Mouse (Mus musculus): ENCODE results near the gene Gabbr1. TPM values are rescaled to one million over a fixed set of nuclear protein-coding genes. Genes with fewer than 3 reads are reported as not detected.

Gene Gabbr1
- polyA plus RNA-seq, 1 experiment from 2014 or later, result 18.1 TPM

DNA sequence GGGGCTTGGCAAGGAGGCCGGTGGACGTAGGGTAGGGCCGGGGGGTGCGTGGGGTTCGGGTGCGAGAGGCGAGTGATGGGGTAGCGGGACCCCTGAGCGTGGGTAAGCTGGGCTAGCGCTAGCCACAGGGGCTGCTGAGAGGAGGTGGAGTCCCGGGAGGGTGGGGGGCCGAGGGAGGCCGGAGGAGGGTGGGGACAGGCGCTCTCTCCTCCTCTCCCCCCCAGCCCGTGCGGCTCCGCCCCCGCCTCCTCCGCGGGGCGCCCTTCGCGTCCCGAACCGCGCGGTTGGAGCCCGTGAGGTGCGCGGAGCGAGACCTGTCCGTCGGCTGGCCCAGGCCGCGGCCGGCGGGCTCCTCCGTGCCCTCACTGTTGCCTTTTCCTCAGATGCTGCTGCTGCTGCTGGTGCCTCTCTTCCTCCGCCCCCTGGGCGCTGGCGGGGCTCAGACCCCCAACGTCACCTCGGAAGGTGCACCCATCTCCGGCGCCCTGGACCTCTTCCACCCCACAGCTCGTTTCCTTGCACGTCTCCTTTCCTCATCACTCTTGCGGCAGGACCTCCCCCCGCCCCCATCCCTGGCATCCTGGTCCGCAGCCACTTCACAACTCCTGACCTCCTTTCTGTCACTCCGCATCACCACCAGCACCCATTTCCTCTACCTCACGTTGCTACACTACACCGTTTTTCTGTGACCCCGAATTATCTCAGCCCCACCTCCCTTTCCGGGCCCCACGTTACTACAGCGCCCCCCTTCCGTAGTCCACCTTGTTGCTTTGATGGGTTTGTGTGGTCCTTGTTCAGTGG, 746 bp downstream of the Gabbr1 start:
- H3K27me3 ChIP-seq, result peaks cover 12% of the 10 kb centered on the region
- no peaks in the 10 kb centered on the region for H3K36me3 ChIP-seq
- H3K9ac ChIP-seq (replicated peaks), result peak overlapping the region; percentile 96
- H3K4me1 ChIP-seq (replicated peaks), result peaks cover 43% of the 10 kb centered on the region
- peak overlapping the region; percentile 91 for H3K4me2 ChIP-seq
- peak; percentile 59 for ATAC-seq (ENCODE audit: insufficient number of reproducible peaks, insufficient read depth, low FRiP score, low TSS enrichment, low read depth)
- under 1% methylated on average over 52 of the region's 58 CpGs for WGBS
- H3K9me3 ChIP-seq, result no peaks in the 10 kb centered on the region
- peak overlapping the region; percentile 88 for H3K27ac ChIP-seq
- peak overlapping the region; percentile 82 for H3K4me3 ChIP-seq (replicated peaks)

DNA sequence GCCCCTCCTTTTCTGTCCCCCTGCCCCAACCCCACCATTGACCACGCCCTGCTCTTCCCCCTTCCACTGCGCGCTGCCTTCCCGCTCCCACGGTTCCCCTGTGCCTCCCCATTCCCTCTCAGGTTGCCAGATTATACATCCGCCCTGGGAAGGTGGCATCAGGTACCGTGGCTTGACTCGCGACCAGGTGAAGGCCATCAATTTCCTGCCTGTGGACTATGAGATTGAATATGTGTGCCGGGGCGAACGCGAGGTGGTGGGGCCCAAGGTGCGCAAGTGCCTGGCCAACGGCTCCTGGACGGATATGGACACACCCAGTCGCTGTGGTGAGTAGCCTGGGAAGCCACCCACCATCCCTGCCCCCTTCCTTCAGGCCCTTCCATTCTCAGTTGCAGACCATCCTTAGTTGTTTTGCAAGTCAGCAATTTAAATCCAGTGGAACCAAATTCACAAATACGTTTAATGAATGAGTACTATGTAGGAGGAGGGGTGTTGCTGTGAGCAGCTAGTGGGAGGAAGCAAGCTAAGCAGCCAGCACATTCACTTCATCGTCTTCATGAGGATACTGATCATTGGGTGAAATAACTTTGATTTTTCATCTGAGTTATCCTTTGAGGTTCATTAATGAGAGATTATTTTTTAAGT, 1.7 kb downstream of the Gabbr1 start:
- no peak overlapping the region for H3K27ac ChIP-seq
- WGBS, result 16% methylated on average over 19 of the region's 19 CpGs

DNA sequence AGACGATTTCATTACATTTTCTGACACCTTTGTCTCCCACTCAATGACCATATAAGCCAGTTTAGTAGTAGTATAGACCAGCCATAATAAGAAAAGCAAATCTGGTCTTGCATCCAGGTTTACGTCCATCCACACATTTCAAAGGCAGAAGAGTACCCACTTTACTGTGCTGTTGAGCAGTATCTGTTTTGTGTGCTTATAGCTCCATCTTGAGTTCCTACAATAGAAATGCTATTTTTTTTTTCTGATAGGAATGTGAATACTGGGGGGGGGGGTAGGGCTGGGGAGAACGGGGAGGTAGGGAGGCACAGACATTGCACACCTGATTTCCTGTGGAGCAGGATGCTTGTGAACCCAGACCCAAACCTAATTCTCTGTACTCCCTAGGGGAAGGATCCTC, 2.2 kb downstream of the Gabbr1 start:
- ATAC-seq (ENCODE audit: insufficient number of reproducible peaks, insufficient read depth, low FRiP score, low TSS enrichment, low read depth), result no peak
- no peak overlapping the region for H3K27ac ChIP-seq
- H3K4me3 ChIP-seq (replicated peaks), result no peak overlapping the region
- H3K36me3 ChIP-seq, result no peaks in the 10 kb centered on the region
- 32% methylated on average over 3 of the region's 3 CpGs for WGBS
- H3K4me1 ChIP-seq (replicated peaks), result peaks cover 43% of the 10 kb centered on the region
- H3K4me2 ChIP-seq, result no peak overlapping the region
- H3K9me3 ChIP-seq, result no peaks in the 10 kb centered on the region
- H3K9ac ChIP-seq (replicated peaks), result no peak overlapping the region
- H3K27me3 ChIP-seq, result peaks cover 12% of the 10 kb centered on the region

More for the DNA sequence above, 1.7 kb downstream of the Gabbr1 start:
- H3K27me3 ChIP-seq, result peaks cover 12% of the 10 kb centered on the region
- peak overlapping the region; percentile 96; the same call in 1 of the 2 replicates for H3K9ac ChIP-seq (replicated peaks)
- no peaks in the 10 kb centered on the region for H3K9me3 ChIP-seq
- H3K36me3 ChIP-seq, result no peaks in the 10 kb centered on the region
- ATAC-seq (ENCODE audit: insufficient number of reproducible peaks, insufficient read depth, low FRiP score, low TSS enrichment, low read depth), result no peak
- peaks cover 43% of the 10 kb centered on the region for H3K4me1 ChIP-seq (replicated peaks)
- H3K4me2 ChIP-seq, result peak overlapping the region; percentile 91
- H3K4me3 ChIP-seq (replicated peaks), result peak overlapping the region; percentile 82

DNA sequence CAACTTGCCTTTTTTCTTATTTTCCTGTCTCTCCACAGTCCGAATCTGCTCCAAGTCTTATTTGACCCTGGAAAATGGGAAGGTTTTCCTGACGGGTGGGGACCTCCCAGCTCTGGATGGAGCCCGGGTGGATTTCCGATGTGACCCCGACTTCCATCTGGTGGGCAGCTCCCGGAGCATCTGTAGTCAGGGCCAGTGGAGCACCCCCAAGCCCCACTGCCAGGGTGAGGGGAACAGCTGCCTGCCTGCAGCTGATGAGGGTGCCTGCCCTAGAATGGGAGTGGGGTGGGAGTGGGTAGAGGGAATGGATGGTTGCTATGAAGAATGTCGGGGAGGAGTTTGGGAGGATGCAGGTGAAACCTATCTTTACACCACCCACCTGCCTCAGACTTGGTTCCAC, 2.6 kb downstream of the Gabbr1 start:
- Histone ChIP-seq H3K4me3 (replicated peaks) (no peak overlapping the region), H3K9me3 (no peaks in the 10 kb centered on the region), H3K4me1 (replicated peaks) (peaks cover 43% of the 10 kb centered on the region), H3K27ac (no peak overlapping the region), H3K36me3 (peaks cover 3% of the 10 kb centered on the region; the same call in 1 of the 2 replicates), H3K27me3 (peaks cover 12% of the 10 kb centered on the region), H3K9ac (replicated peaks) (no peak overlapping the region), H3K4me2 (no peak overlapping the region)
- no peak for ATAC-seq (ENCODE audit: insufficient number of reproducible peaks, insufficient read depth, low FRiP score, low TSS enrichment, low read depth)
- 68% methylated on average over 7 of the region's 7 CpGs for WGBS

- peaks cover 43% of the 10 kb centered on the region for H3K4me1 ChIP-seq (replicated peaks)
- peak overlapping the region; percentile 69 for H3K4me3 ChIP-seq (replicated peaks)
- no peaks in the 10 kb centered on the region for H3K9me3 ChIP-seq
- 2% methylated on average over 39 of the region's 39 CpGs for WGBS
- H3K27ac ChIP-seq, result no peak overlapping the region
- peak overlapping the region; percentile 91 for H3K4me2 ChIP-seq
- H3K36me3 ChIP-seq, result peaks cover 16% of the 10 kb centered on the region
- peaks cover 12% of the 10 kb centered on the region for H3K27me3 ChIP-seq
- ATAC-seq (ENCODE audit: insufficient number of reproducible peaks, insufficient read depth, low FRiP score, low TSS enrichment, low read depth), result peak; percentile 5; the same call in 1 of the 2 replicates
- H3K9ac ChIP-seq (replicated peaks), result peak overlapping the region; percentile 79; the same call in 1 of the 2 replicates
Observed at GRCm38 (mm10) chr17:37049570-37050310, 4.0 kb downstream of the Gabbr1 start.

- Histone ChIP-seq H3K4me2 (peak overlapping the region; percentile 91), H3K9ac (replicated peaks) (peak overlapping the region; percentile 79), H3K36me3 (peaks cover 23% of the 10 kb centered on the region), H3K27ac (no peak overlapping the region), H3K4me3 (replicated peaks) (peak overlapping the region; percentile 69), H3K27me3 (peaks cover 12% of the 10 kb centered on the region), H3K9me3 (no peaks in the 10 kb centered on the region), H3K4me1 (replicated peaks) (peaks cover 38% of the 10 kb centered on the region)
- peak; percentile 26 for ATAC-seq (ENCODE audit: insufficient number of reproducible peaks, insufficient read depth, low FRiP score, low TSS enrichment, low read depth)
- 1% methylated on average over 21 of the region's 22 CpGs for WGBS
Observed at GRCm38 (mm10) chr17:37050399-37050798, 4.6 kb downstream of the Gabbr1 start.

DNA sequence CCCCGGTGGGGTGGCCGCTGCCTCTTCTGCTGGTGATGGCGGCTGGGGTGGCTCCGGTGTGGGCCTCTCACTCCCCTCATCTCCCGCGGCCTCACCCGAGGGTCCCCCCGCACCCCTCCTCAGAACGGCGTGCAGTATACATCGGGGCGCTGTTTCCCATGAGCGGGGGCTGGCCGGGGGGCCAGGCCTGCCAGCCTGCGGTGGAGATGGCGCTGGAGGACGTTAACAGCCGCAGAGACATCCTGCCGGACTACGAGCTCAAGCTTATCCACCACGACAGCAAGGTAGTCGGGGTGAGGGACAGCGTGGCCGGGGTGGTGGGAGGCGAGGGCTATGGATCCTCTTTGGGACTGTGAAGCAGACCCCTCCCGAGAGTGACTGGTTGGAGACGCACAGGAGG, 5.1 kb downstream of the Gabbr1 start:
- peak overlapping the region; percentile 79 for H3K9ac ChIP-seq (replicated peaks)
- H3K9me3 ChIP-seq, result no peaks in the 10 kb centered on the region
- peak overlapping the region; percentile 69 for H3K4me3 ChIP-seq (replicated peaks)
- H3K27ac ChIP-seq, result no peak overlapping the region
- peaks cover 38% of the 10 kb centered on the region for H3K4me1 ChIP-seq (replicated peaks)
- H3K27me3 ChIP-seq, result peaks cover 12% of the 10 kb centered on the region
- 2% methylated on average over 27 of the region's 27 CpGs for WGBS
- peaks cover 28% of the 10 kb centered on the region for H3K36me3 ChIP-seq
- no peak; the same call in 1 of the 2 replicates for ATAC-seq (ENCODE audit: insufficient number of reproducible peaks, insufficient read depth, low FRiP score, low TSS enrichment, low read depth)
- peak overlapping the region; percentile 91 for H3K4me2 ChIP-seq

GRCm38 (mm10) chr17:37051745-37052144, 6.0 kb downstream of the Gabbr1 start:
- no peak for ATAC-seq (ENCODE audit: insufficient number of reproducible peaks, insufficient read depth, low FRiP score, low TSS enrichment, low read depth)
- Histone ChIP-seq H3K4me1 (replicated peaks) (peaks cover 35% of the 10 kb centered on the region), H3K4me2 (peak overlapping the region; percentile 91), H3K4me3 (replicated peaks) (peak overlapping the region; percentile 69; the same call in 1 of the 2 replicates), H3K27ac (no peak overlapping the region), H3K9me3 (no peaks in the 10 kb centered on the region), H3K27me3 (peaks cover 12% of the 10 kb centered on the region), H3K36me3 (peaks cover 37% of the 10 kb centered on the region), H3K9ac (replicated peaks) (no peak overlapping the region)
- WGBS, result 60% methylated on average over 4 of the region's 4 CpGs

DNA sequence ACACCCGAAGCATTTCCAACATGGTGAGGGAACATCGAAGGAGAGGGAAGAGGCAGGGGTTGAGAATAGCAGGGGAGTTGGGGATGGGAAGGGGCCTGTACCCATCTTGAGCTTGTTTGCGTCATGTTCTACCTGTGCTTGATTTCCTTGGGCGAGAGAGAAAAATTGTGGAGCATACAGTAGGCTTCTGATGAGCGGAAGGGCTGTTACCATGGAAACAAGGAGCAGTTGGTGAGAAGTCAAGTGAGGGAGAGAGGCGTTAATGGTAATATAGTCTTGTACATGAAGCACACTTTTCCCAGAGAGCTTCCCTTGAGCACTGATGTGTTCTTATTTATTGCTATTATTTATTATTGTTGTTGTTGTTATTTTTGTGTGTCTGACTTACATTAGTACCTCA, 11.2 kb downstream of the Gabbr1 start:
- no peaks in the 10 kb centered on the region for H3K27me3 ChIP-seq
- no peaks in the 10 kb centered on the region for H3K9me3 ChIP-seq
- no peaks in the 10 kb centered on the region for H3K4me1 ChIP-seq (replicated peaks)
- no peak overlapping the region for H3K4me3 ChIP-seq (replicated peaks)
- 90% methylated on average over 6 of the region's 6 CpGs for WGBS
- peaks cover 85% of the 10 kb centered on the region for H3K36me3 ChIP-seq
- no peak overlapping the region for H3K4me2 ChIP-seq
- ATAC-seq (ENCODE audit: insufficient number of reproducible peaks, insufficient read depth, low FRiP score, low TSS enrichment, low read depth), result no peak
- no peak overlapping the region for H3K9ac ChIP-seq (replicated peaks)
- H3K27ac ChIP-seq, result no peak overlapping the region

GRCm38 (mm10) chr17:37061435-37061834, 15.7 kb downstream of the Gabbr1 start:
- Histone ChIP-seq H3K36me3 (peaks cover 96% of the 10 kb centered on the region), H3K27ac (no peak overlapping the region), H3K4me2 (no peak overlapping the region), H3K27me3 (no peaks in the 10 kb centered on the region), H3K4me1 (replicated peaks) (no peaks in the 10 kb centered on the region), H3K9ac (replicated peaks) (no peak overlapping the region), H3K4me3 (replicated peaks) (no peak overlapping the region), H3K9me3 (no peaks in the 10 kb centered on the region)
- no peak for ATAC-seq (ENCODE audit: insufficient number of reproducible peaks, insufficient read depth, low FRiP score, low TSS enrichment, low read depth)
- 94% methylated on average over 3 of the region's 3 CpGs for WGBS

DNA sequence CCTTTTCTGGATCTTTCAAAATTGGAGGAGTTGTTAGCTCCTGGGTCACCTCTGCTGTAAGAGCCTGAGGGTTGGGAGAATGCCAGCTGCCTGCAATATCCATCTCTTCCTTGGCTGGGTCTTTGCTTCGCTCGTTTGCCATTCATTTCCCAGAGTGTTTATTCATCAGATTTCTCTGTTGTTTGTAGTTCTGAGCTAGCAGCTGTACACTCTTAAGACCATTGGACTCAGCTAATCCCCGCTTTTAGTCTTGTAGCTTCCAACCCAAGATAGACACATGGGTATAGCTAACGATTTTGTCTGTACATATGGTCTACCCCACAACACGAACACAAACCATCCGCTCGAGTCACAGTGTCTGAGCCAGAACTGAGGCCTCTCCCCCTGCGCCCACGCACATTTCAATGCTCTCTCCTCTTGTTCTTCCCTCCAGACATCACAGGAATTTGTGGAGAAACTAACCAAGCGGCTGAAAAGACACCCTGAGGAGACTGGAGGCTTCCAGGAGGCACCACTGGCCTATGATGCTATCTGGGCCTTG, 16.4 kb downstream of the Gabbr1 start:
- no peaks in the 10 kb centered on the region for H3K9me3 ChIP-seq
- H3K4me2 ChIP-seq, result no peak overlapping the region
- 94% methylated on average over 10 of the region's 10 CpGs for WGBS
- ATAC-seq (ENCODE audit: insufficient number of reproducible peaks, insufficient read depth, low FRiP score, low TSS enrichment, low read depth), result no peak
- H3K36me3 ChIP-seq, result peaks cover 96% of the 10 kb centered on the region
- H3K9ac ChIP-seq (replicated peaks), result no peak overlapping the region
- no peak overlapping the region for H3K27ac ChIP-seq
- no peaks in the 10 kb centered on the region for H3K4me1 ChIP-seq (replicated peaks)
- no peaks in the 10 kb centered on the region for H3K27me3 ChIP-seq
- no peak overlapping the region for H3K4me3 ChIP-seq (replicated peaks)

Measured in limb, embryonic 12.5 days (tissue).